Mouse (Mus musculus) lung, embryonic 16.5 days (tissue): Measurements from ENCODE around the gene Gdf3. TPM values are rescaled to one million over a fixed set of nuclear protein-coding genes. Genes with fewer than 3 reads are reported as not detected.
A peak's percentile ranks its signal among the peaks of the same experiment; 100 is the strongest.

Source experiments
- ATAC-seq: fragments of 200-750 bp; cut with Nextera tagmentation; 2 replicates; pipeline ENCODE4 v1.8.0; 2017; ENCODE audit warnings: low read depth, mild to moderate bottlenecking, moderate library complexity
- H3K27ac ChIP-seq: fragments of 300-500 bp; sonication (generic); 2 replicates; pipeline ENCODE4 v1.5.1; 2014; ENCODE audit warnings: mild to moderate bottlenecking, control low read depth, low read length
- H3K27me3 ChIP-seq: fragments of 300-500 bp; sonication (generic); 2 replicates; pipeline ENCODE4 v1.6.1; 2014; ENCODE audit warnings: low read depth, low read length, mixed read lengths; ENCODE audit not compliant: control insufficient read depth, insufficient read depth
- H3K36me3 ChIP-seq: fragments of 300-500 bp; sonication (generic); 2 replicates; pipeline ENCODE4 v1.6.1; 2014; ENCODE audit warnings: low read length; ENCODE audit not compliant: control insufficient read depth, insufficient read depth
- H3K4me1 ChIP-seq: fragments of 300-500 bp; sonication (generic); replicated peaks from 2 replicates; pipeline ENCODE4 v1.6.1; 2014; ENCODE audit warnings: low read length, mixed read lengths; ENCODE audit not compliant: control insufficient read depth, insufficient read depth
- H3K4me2 ChIP-seq: fragments of 300-500 bp; sonication (generic); 2 replicates; pipeline ENCODE4 v1.6.1; 2014; ENCODE audit warnings: low read depth, low read length, control low read depth
- H3K4me3 ChIP-seq: fragments of 300-500 bp; sonication (generic); 2 replicates; pipeline ENCODE4 v1.5.1; 2014; ENCODE audit warnings: mild to moderate bottlenecking, low read length, control low read depth
- H3K9ac ChIP-seq: fragments of 300-500 bp; sonication (generic); 2 replicates; pipeline ENCODE4 v1.6.1; 2014; ENCODE audit warnings: low read length, control low read depth
- H3K9me3 ChIP-seq: fragments of 300-500 bp; sonication (generic); 2 replicates; pipeline ENCODE4 v1.6.1; 2016; ENCODE audit warnings: low read length; ENCODE audit not compliant: control insufficient read depth
- WGBS: fragments of 180-500 bp; shearing (Covaris S2); extraction: QIAGEN DNeasy Blood & Tissue Kit; methylation state at CpG from one replicate; pipeline ENCODE4 v1.1.7; 2014; 5-methylcytosine and 5-hydroxymethylcytosine counted together
- polyA plus RNA-seq: library from polyadenylated mRNA; unstranded; fragments of >200 nt; fragmentation: Nextera tagmentation; extraction: Ambion mirVana; gene quantifications from 2 replicates; pipeline ENCODE4 v1.2.1, GENCODE M21; 2015

Gene Gdf3
- polyA plus RNA-seq, 1 experiment from 2014 or later, result 0.06 TPM

- Histone ChIP-seq H3K4me2 (no peak overlapping the region), H3K9me3 (no peaks in the 10 kb centered on the region), H3K4me3 (no peak overlapping the region), H3K36me3 (no peaks in the 10 kb centered on the region), H3K4me1 (no peaks in the 10 kb centered on the region), H3K9ac (no peak overlapping the region), H3K27me3 (no peaks in the 10 kb centered on the region; the same call in 1 of the 2 replicates), H3K27ac (no peak overlapping the region)
- 27% methylated on average over 9 of the region's 9 CpGs for WGBS
- no peak for ATAC-seq
These were observed 23.5 kb upstream of the Gdf3 start for GRCm38 (mm10) chr6:122633411-122633810.

GRCm38 (mm10) chr6:122627469-122628108 lies 17.7 kb upstream of the Gdf3 start:
- no peaks in the 10 kb centered on the region for H3K36me3 ChIP-seq
- no peak overlapping the region for H3K27ac ChIP-seq
- no peaks in the 10 kb centered on the region for H3K4me1 ChIP-seq
- H3K4me3 ChIP-seq, result peak overlapping the region; percentile 29
- no peak overlapping the region for H3K9ac ChIP-seq
- ATAC-seq, result no peak
- peak overlapping the region; percentile 47 for H3K4me2 ChIP-seq
- no peaks in the 10 kb centered on the region for H3K9me3 ChIP-seq
- WGBS, result 22% methylated on average over 20 of the region's 20 CpGs
- no peaks in the 10 kb centered on the region; the same call in 1 of the 2 replicates for H3K27me3 ChIP-seq

DNA sequence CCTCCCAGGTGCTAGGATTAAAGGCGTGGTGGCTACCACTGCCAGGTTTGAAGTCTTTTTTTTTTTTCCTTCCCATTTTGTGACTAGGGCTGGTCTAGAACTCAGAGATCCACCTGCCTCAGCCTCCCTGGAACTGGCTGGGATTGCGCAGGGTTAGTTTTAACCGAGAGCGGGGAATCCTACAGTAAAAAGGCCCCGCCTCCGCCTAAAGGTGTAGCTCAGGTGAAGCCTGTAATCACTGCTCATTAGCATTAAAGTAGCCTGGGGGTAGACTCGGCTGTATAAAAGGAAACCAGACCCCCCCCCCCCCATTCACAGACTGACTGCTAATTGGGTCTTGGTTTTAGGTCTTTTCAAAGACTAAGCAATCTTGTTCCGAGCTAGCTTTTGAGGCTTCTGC lies 16.2 kb upstream of the Gdf3 start, which contains the start of gene Dppa3:
Gene Dppa3, plus strand, starts transcription at position 301 of the 400 bp plus-strand sequence.
- ATAC-seq, result no peak
- Histone ChIP-seq H3K9ac (no peak within 1 kb of the TSS), H3K27ac (no peak within 1 kb of the TSS), H3K27me3 (no peaks in the 10 kb centered on the region; the same call in 1 of the 2 replicates), H3K4me2 (peak within 1 kb of the TSS; percentile 47), H3K9me3 (no peaks in the 10 kb centered on the region), H3K4me1 (no peaks in the 10 kb centered on the region), H3K4me3 (peak within 1 kb of the TSS; percentile 13; the same call in 1 of the 2 replicates), H3K36me3 (no peaks in the 10 kb centered on the region)
- 83% methylated on average over 8 of the region's 8 CpGs for WGBS

DNA sequence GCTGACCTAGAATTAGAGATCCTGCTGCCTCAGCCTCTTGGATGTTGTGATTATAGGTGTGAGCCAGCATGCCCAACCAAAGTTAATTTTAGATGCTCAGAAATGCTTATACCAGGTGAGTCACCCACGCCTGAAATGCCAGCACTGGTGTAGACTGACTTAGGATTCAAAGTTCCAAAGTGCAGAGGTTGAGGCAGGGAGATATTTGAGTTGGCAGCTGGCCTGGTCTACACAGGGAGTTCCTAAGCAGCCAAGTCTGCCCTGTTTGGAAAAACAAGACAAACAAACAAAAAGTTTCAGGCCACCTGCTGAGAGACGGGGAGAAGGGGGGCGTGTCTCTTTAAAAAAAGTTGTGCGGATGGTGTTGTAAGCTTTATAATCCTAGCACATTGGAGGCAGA lies 15.3 kb upstream of the Gdf3 start:
- no peak overlapping the region for H3K4me2 ChIP-seq
- H3K9me3 ChIP-seq, result no peaks in the 10 kb centered on the region
- H3K4me3 ChIP-seq, result no peak overlapping the region
- no peaks in the 10 kb centered on the region for H3K36me3 ChIP-seq
- 68% methylated on average over 4 of the region's 4 CpGs for WGBS
- H3K27me3 ChIP-seq, result no peaks in the 10 kb centered on the region; the same call in 1 of the 2 replicates
- H3K27ac ChIP-seq, result no peak overlapping the region
- H3K4me1 ChIP-seq, result no peaks in the 10 kb centered on the region
- no peak overlapping the region for H3K9ac ChIP-seq
- no peak for ATAC-seq

DNA sequence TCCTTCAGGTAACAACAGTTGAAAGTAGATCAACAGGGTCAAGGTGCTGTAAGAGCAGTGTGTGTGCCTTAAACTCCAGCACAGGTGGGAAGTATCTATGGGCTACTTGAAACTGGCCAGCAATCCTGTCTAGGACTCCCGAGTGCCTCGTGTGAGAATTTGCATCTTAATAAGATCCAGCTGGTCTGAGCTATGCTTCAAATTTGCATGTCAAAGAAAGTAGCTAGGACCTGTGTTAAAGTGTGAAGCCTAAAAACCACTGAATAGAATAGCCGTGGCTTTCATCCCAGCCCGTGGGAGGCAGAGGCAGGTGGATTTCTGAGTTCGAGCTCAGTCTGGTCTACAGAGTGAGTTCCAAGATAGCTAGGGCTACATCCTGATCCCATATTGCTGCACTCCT lies 14.6 kb upstream of the Gdf3 start:
- H3K27ac ChIP-seq, result no peak overlapping the region
- H3K9me3 ChIP-seq, result no peaks in the 10 kb centered on the region
- no peaks in the 10 kb centered on the region for H3K36me3 ChIP-seq
- H3K27me3 ChIP-seq, result no peaks in the 10 kb centered on the region; the same call in 1 of the 2 replicates
- H3K4me3 ChIP-seq, result no peak overlapping the region
- H3K4me2 ChIP-seq, result no peak overlapping the region
- no peaks in the 10 kb centered on the region for H3K4me1 ChIP-seq
- ATAC-seq, result no peak
- H3K9ac ChIP-seq, result no peak overlapping the region
- WGBS, result 50% methylated on average over 5 of the region's 5 CpGs

DNA sequence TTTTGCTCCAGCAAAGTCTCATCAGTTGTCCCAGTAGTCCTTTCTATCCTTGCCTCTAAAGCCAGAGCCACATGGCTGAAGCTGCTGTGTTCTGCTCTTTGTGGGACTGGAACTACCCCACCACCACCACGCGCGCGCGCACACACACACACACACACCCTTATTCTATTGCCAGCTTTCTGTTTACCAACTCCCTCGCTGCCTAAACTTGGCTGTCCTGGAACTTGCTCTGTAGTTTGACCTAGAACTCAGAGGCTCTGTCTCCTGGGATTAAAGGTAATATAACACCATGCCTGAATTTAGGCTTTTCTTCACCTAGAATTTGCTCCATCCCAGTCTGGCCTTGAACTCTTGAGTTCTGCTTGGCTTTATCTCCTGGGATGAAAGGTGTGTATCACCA lies 11.2 kb upstream of the Gdf3 start:
- Histone ChIP-seq H3K9ac (no peak overlapping the region), H3K27ac (no peak overlapping the region), H3K4me3 (no peak overlapping the region), H3K4me1 (no peaks in the 10 kb centered on the region), H3K27me3 (no peaks in the 10 kb centered on the region), H3K9me3 (no peaks in the 10 kb centered on the region), H3K36me3 (no peaks in the 10 kb centered on the region), H3K4me2 (no peak overlapping the region)
- WGBS, result 88% methylated on average over 6 of the region's 6 CpGs
- no peak for ATAC-seq

DNA sequence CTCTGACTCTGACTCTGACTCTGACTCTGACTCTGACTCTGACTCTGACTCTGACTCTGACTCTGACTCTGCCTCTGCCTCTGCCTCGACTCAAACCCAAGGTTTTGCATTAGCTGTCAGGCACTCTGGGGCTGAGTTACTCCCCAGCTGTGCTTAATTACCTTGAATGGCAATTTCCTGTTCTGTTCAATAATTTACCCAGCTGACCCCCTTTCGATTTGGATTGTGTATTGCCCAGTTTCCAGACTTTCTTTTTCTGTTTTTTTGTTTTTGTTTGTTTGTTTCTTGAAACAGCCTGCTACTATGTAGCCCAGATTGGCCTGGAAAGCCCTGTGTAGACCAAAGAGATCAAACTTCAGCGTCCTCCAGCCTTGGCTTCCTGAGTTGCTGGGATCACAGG lies 6.1 kb upstream of the Gdf3 start:
- no peak overlapping the region for H3K27ac ChIP-seq
- no peak overlapping the region for H3K9ac ChIP-seq
- H3K4me1 ChIP-seq, result no peaks in the 10 kb centered on the region
- 61% methylated on average over 3 of the region's 3 CpGs for WGBS
- no peaks in the 10 kb centered on the region for H3K27me3 ChIP-seq
- no peak overlapping the region for H3K4me3 ChIP-seq
- H3K36me3 ChIP-seq, result no peaks in the 10 kb centered on the region
- no peaks in the 10 kb centered on the region for H3K9me3 ChIP-seq
- ATAC-seq, result no peak
- H3K4me2 ChIP-seq, result no peak overlapping the region

- no peak overlapping the region for H3K4me3 ChIP-seq
- no peaks in the 10 kb centered on the region for H3K9me3 ChIP-seq
- H3K36me3 ChIP-seq, result no peaks in the 10 kb centered on the region
- WGBS, result 65% methylated on average over 2 of the region's 2 CpGs
- no peak overlapping the region for H3K9ac ChIP-seq
- no peak overlapping the region for H3K4me2 ChIP-seq
- no peaks in the 10 kb centered on the region for H3K27me3 ChIP-seq
- no peak overlapping the region for H3K27ac ChIP-seq
- no peak for ATAC-seq
- no peaks in the 10 kb centered on the region for H3K4me1 ChIP-seq
These were observed 4.2 kb upstream of the Gdf3 start for GRCm38 (mm10) chr6:122614047-122614446.

- Histone ChIP-seq H3K4me2 (no peak overlapping the region), H3K4me1 (no peaks in the 10 kb centered on the region), H3K9ac (no peak overlapping the region), H3K36me3 (no peaks in the 10 kb centered on the region), H3K9me3 (no peaks in the 10 kb centered on the region), H3K27me3 (no peaks in the 10 kb centered on the region), H3K4me3 (no peak overlapping the region), H3K27ac (no peak overlapping the region)
- no peak for ATAC-seq
- 67% methylated on average over 4 of the region's 4 CpGs for WGBS
These were observed 2.5 kb upstream of the Gdf3 start for GRCm38 (mm10) chr6:122612426-122612825.

GRCm38 (mm10) chr6:122609377-122609728 lies 534 bp downstream of the Gdf3 start:
- Histone ChIP-seq H3K4me1 (no peaks in the 10 kb centered on the region), H3K9ac (no peak overlapping the region), H3K27ac (no peak overlapping the region), H3K4me2 (no peak overlapping the region), H3K27me3 (no peaks in the 10 kb centered on the region), H3K36me3 (no peaks in the 10 kb centered on the region), H3K9me3 (no peaks in the 10 kb centered on the region), H3K4me3 (no peak overlapping the region)
- WGBS, result 37% methylated on average over 9 of the region's 9 CpGs
- no peak for ATAC-seq
